Mouse (Mus musculus) spleen, postnatal 36 days (tissue): ENCODE data around the gene Adam34.
"Not testable (repeated sequence)": the region's sequence is repeated elsewhere in the genome, so short reads cannot be mapped to it uniquely, and the experiment has no call there.

Experiments used
- DNase-seq, 2 experiments: peaks; one replicate each; pipeline ENCODE4 v3.0.0; 2022; ENCODE audit warnings: low spot score in 2 of 2, mixed read lengths in 1 of 2

Adam34 gene

DNA sequence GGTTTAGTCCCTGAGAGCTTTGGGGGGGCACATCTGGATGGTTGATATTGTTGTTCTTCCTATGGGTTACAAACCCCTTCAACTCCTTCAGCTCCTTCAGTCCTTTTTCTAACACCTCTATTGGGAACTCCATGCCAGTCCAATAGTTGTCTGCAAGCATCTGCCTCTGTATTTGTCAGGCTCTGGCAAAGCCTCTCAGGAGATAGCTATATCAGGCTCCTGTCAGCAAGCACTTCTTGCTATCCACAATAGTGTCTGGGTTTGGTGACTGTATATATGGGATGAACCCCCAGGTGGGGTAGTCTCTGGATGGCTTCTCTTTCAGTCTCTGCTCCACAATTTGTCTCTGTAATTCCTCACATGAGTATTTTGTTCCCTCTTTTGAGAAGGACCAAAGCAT, at the start of gene Adam34:
TSS of gene Adam34 (minus strand) at position 101 of the 400 bp plus-strand sequence.
- DNase-seq, result no peak

- no peak for DNase-seq
Measured at GRCm38 (mm10) chr8:43627176-43627575, 82.7 kb downstream of the Adam34 start, which contains the start of gene Gm5346. Gm5346 (minus strand) TSS chr8:43627276.

DNA sequence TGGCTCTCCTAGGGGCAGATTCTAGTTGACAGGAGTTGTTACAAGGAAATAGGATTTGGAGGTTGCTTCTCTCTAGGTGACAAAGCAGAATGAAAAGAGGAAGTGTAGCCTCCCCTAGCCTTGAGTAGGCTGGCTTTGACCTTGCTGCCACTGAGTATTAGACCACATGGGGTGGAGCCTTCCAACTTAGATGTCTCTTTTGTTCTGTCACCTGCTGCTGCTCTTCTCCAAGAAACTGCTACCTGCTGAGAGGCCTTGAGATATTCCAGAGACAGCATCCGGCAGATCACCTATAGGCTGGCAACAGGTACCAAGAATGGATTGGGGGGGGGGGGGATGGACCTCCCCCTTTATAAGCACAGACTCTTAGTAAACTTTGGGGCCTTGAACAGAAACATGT, 93.8 kb downstream of the Adam34 start:
- DNase-seq, result no peak

DNA sequence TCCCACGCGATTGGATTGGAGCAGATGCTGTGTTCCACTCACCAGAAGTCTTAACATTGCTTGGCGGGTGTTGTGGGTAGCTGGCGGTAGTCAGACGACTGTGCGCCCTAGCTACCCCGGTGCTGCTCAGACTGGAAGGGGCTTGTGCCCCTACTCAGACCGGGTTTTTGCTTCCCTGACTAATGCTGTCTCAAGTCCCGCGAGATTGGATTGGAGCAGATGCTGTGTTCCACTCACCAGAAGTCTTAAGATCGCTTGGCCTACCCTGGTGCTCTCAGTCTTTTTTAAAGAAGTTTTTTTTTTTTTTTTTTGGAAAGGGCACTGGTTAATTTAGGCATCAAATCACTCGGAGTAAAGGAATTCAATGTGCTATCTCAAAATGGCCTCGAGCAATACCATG, 106.2 kb downstream of the Adam34 start:
- not testable (repeated sequence) for DNase-seq

DNA sequence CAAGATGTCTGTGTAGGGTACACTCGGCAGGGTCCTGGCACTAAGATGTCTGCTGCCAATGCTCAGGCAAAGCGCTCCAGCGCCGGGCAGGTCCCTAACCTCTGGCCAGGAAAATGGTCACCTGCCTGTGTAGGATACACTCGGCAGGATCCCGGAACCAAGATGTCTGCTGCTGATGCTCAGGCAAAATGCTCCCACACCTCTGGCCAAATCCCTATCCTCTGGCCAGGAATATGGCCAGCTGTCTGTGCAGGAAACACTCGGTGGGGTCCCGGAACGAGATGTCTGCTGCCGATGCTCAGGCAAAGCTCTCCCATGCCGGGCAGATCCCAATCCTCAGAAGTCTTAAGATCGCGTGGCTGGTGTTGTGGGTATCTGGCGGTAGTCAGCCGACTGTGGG, 106.7 kb downstream of the Adam34 start:
- DNase-seq, result not testable (repeated sequence)
